Mouse (Mus musculus): ENCODE measurements around the gene Lrch3.
"Not testable (repeated sequence)": the region's sequence is repeated elsewhere in the genome, so short reads cannot be mapped to it uniquely, and the experiment has no call there.

Lrch3 gene

GRCm38 (mm10) chr16:32913937-32914881 lies at the start of gene Lrch3:
Gene Lrch3, plus strand, starts transcription at chr16:32914100.
- peak; percentile 96 for DNase-seq

GRCm38 (mm10) chr16:32865401-32865800 lies 48.5 kb upstream of the Lrch3 start:
- DNase-seq, result no peak

GRCm38 (mm10) chr16:32866713-32867112 lies 47.2 kb upstream of the Lrch3 start:
- DNase-seq, result no peak

GRCm38 (mm10) chr16:32867919-32868552 lies 45.9 kb upstream of the Lrch3 start:
- peak; percentile 93 for DNase-seq

GRCm38 (mm10) chr16:32870231-32870630 lies 43.7 kb upstream of the Lrch3 start:
- DNase-seq, result no peak

GRCm38 (mm10) chr16:32873366-32873765 lies 40.5 kb upstream of the Lrch3 start:
- DNase-seq, result peak; percentile 22

GRCm38 (mm10) chr16:32875281-32875680 lies 38.6 kb upstream of the Lrch3 start:
- DNase-seq, result not testable (repeated sequence)

- DNase-seq, result peak; percentile 30
Measured at GRCm38 (mm10) chr16:32875847-32876246, 38.1 kb upstream of the Lrch3 start.

GRCm38 (mm10) chr16:32876831-32877230 lies 37.1 kb upstream of the Lrch3 start:
- DNase-seq, result no peak

GRCm38 (mm10) chr16:32877343-32878156 lies 36.4 kb upstream of the Lrch3 start, which contains the start of the genes Fyttd1 and Rubcn:
Gene Fyttd1, plus strand, starts transcription at chr16:32877500.
Gene Rubcn, minus strand, starts transcription at chr16:32877766.
- DNase-seq, result peak; percentile 98

GRCm38 (mm10) chr16:32878157-32878598 lies 35.7 kb upstream of the Lrch3 start:
- no peak for DNase-seq

GRCm38 (mm10) chr16:32878972-32879926 lies 34.7 kb upstream of the Lrch3 start:
- no peak for DNase-seq

- DNase-seq, result no peak
Measured at GRCm38 (mm10) chr16:32881538-32881937, 32.4 kb upstream of the Lrch3 start.

GRCm38 (mm10) chr16:32887996-32888395 lies 25.9 kb upstream of the Lrch3 start:
- no peak for DNase-seq

GRCm38 (mm10) chr16:32889881-32890280 lies 24.0 kb upstream of the Lrch3 start:
- DNase-seq, result peak; percentile 48

- DNase-seq, result peak; percentile 15
Measured at GRCm38 (mm10) chr16:32896126-32896525, 17.8 kb upstream of the Lrch3 start.

GRCm38 (mm10) chr16:32901360-32902050 lies 12.4 kb upstream of the Lrch3 start:
- DNase-seq, result no peak

- no peak for DNase-seq
Measured at GRCm38 (mm10) chr16:32902051-32902428, 11.9 kb upstream of the Lrch3 start.

- DNase-seq, result no peak
Measured at GRCm38 (mm10) chr16:32906186-32906585, 7.7 kb upstream of the Lrch3 start.

- peak; percentile 37 for DNase-seq
Measured at GRCm38 (mm10) chr16:32906727-32907126, 7.2 kb upstream of the Lrch3 start.

- DNase-seq, result no peak
Measured at GRCm38 (mm10) chr16:32913212-32913611, 688 bp upstream of the Lrch3 start.

All from kidney, postnatal 14 days (tissue).